Mouse (Mus musculus) midbrain, embryonic 10.5 days (tissue): ENCODE measurements around the gene Osbpl6. TPM values are rescaled to one million over a fixed set of nuclear protein-coding genes. Genes with fewer than 3 reads are reported as not detected.
"Not testable (repeated sequence)": the region's sequence is repeated elsewhere in the genome, so short reads cannot be mapped to it uniquely, and the experiment has no call there.

Experiments used
- DNase-seq: peaks from one replicate; pipeline ENCODE4 v3.0.0-alpha.2; 2017; ENCODE audit warnings: low spot score
- H3K27ac ChIP-seq: fragments of 300-500 bp; sonication (generic); replicated peaks from 2 replicates; pipeline ENCODE4 v1.5.1; 2016; ENCODE audit warnings: mild to moderate bottlenecking
- H3K27me3 ChIP-seq: fragments of 300-500 bp; sonication (generic); 2 replicates; pipeline ENCODE4 v1.6.1; 2016; ENCODE audit warnings: low read depth, mild to moderate bottlenecking; ENCODE audit not compliant: poor library complexity, severe bottlenecking
- H3K36me3 ChIP-seq: fragments of 300-500 bp; sonication (generic); 2 replicates; pipeline ENCODE4 v1.6.1; 2016; ENCODE audit warnings: mild to moderate bottlenecking, moderate library complexity
- H3K4me1 ChIP-seq: fragments of 300-500 bp; sonication (generic); 2 replicates; pipeline ENCODE4 v1.6.1; 2016
- H3K4me3 ChIP-seq: fragments of 300-500 bp; sonication (generic); 2 replicates; pipeline ENCODE4 v1.5.1; 2016; ENCODE audit warnings: mild to moderate bottlenecking, moderate library complexity
- H3K9me3 ChIP-seq: fragments of 300-500 bp; sonication (generic); replicated peaks from 2 replicates; pipeline ENCODE4 v1.6.1; 2016; ENCODE audit warnings: mild to moderate bottlenecking
- WGBS: fragments of 180-500 bp; shearing (Covaris S2); methylation state at CpG from one replicate; pipeline ENCODE4 v1.1.7; 2016; 5-methylcytosine and 5-hydroxymethylcytosine counted together
- polyA plus RNA-seq: library from polyadenylated mRNA; unstranded; fragments of >200 nt; fragmentation: Nextera tagmentation; extraction: Ambion mirVana; gene quantifications from 2 replicates; pipeline ENCODE4 v1.2.1, GENCODE M21; 2016

Gene Osbpl6
- polyA plus RNA-seq, 1 experiment from 2014 or later = 10.8 TPM

DNA sequence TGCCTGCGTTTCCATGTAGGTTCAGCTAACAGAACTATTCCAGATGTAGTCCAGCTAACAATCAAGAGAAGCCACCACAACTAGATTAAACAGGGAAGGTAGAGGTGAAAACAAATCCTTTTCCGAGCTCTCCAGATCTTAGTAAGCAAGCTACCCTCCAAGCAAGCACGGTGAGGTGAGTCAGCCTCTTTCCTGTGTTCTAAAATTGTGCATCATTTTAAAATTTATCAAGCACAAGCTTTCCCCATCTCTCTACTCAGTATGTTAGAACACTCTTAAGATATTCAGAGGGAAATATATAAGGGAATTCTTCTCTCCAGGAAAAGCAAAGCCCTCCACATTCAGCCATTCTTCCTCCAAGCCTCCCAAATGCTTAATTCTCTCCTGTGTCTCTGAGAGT is 200.4 kb downstream of the Osbpl6 start:
- Histone ChIP-seq H3K27ac (no peak overlapping the region), H3K9me3 (no peaks in the 10 kb centered on the region), H3K36me3 (no peaks in the 10 kb centered on the region), H3K4me1 (no peaks in the 10 kb centered on the region), H3K27me3 (no peaks in the 10 kb centered on the region), H3K4me3 (no peak overlapping the region)
- no peak for DNase-seq
- WGBS = 86% methylated on average over 3 of the region's 3 CpGs

DNA sequence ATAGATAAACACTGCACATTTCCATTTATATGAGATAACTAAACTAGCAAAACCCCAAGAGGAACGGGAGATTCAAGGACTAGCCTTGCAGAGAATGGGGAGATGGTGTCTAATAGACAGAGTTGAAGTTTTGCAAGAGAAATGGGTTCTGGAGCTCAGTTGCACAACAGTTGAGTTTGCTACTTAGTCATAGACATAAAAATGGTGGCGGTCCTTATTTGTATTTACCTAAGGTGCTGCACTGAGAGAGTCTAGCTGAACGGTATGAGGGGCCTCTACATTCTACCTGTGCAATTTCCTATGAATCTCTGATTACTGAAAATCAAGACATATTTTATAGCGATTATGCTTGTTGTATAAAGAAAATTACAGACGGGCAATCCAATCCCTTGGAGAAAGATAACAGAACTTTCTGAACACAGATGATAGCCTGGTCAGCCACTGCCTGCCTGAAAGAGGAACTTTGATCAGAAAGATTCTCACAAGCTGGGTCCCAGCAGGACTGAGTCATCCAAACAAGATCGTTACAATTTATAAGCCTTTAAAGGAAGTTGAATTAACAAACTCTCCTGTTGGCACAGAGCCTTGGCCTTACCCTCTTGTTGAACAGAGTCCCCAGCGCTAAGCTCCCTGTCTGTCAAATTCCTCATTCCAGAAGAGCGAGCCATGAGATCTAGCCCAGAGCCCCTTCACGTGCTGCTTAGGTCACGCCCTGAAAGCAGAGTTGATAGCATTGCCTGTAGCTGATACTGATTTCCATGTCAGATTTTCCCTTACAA is 204.2 kb downstream of the Osbpl6 start:
- H3K27me3 ChIP-seq = no peaks in the 10 kb centered on the region
- no peak overlapping the region for H3K27ac ChIP-seq
- no peak overlapping the region for H3K4me3 ChIP-seq
- 91% methylated on average over 10 of the region's 10 CpGs for WGBS
- H3K9me3 ChIP-seq = no peaks in the 10 kb centered on the region
- no peaks in the 10 kb centered on the region for H3K4me1 ChIP-seq
- DNase-seq = no peak
- no peaks in the 10 kb centered on the region for H3K36me3 ChIP-seq

DNA sequence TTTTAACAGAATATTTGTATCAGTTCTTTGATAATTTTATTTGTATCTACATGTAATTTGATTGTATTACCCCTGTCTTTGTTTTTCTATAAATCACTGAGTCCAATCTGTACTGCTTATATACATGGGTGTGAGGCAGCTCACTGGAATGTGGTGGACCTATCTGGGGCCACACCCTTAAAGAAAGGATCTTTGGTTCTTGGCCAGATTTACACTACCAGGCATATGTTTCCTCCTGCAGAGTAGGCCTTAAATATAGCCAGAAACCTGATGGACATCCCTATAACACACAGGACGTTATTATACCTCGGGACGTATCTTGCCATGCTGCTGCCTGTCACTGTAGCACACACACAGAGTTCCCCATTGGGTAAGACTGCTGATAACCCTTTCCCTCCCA is 205.7 kb downstream of the Osbpl6 start:
- H3K4me3 ChIP-seq = no peak overlapping the region
- H3K4me1 ChIP-seq = no peaks in the 10 kb centered on the region
- no peaks in the 10 kb centered on the region for H3K36me3 ChIP-seq
- H3K27me3 ChIP-seq = no peaks in the 10 kb centered on the region
- H3K9me3 ChIP-seq = no peaks in the 10 kb centered on the region
- H3K27ac ChIP-seq = no peak overlapping the region
- no peak for DNase-seq
- 86% methylated on average over 3 of the region's 3 CpGs for WGBS

DNA sequence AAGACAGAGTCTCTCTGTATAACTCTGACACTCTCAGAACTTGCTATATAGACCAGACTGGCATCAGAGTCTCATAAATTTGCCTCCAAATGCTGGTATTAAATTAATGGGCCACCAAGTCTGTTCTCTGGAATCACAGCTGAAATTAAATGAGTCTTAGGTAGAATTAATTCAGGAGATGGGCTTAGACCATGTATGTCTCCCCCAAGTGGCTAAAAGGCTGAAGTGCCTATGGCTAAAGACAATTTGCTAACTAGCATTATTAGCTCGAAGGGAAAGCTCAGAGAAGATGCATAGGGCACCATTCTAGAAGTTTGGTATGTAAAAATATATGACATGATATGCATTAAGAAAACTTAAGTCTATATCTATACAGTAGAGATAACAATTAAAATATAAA is 211.8 kb downstream of the Osbpl6 start:
- H3K27ac ChIP-seq = no peak overlapping the region
- H3K27me3 ChIP-seq = no peaks in the 10 kb centered on the region
- peaks cover 8% of the 10 kb centered on the region for H3K36me3 ChIP-seq
- H3K4me1 ChIP-seq = no peaks in the 10 kb centered on the region
- no peak overlapping the region for H3K4me3 ChIP-seq
- no peaks in the 10 kb centered on the region for H3K9me3 ChIP-seq
- DNase-seq = no peak
- WGBS = 39% methylated on average over 1 of the region's 1 CpGs

DNA sequence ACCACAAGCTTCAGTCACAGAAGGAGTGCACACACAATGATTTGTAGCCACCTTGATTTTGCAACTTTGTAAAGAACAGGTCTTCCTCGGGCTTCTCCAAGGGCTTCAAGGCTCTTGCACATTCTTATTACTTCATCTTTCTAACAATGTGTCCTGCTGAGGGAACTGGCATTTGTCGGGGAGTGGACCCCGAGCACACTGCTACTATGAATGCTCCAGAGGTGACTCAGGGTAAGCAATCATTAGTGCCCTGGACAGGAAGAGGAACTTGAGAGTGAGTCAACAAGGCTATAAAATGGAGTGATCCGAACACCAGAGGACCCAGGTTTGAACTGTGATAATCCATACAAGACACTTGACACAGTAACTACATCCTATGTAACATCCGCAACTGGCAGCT is 213.9 kb downstream of the Osbpl6 start:
- no peak overlapping the region for H3K4me3 ChIP-seq
- DNase-seq = no peak
- no peak overlapping the region for H3K27ac ChIP-seq
- H3K36me3 ChIP-seq = peaks cover 29% of the 10 kb centered on the region
- no peaks in the 10 kb centered on the region for H3K27me3 ChIP-seq
- H3K9me3 ChIP-seq = 0 out of 2 replicates have a peak, but pooled peaks cover 2% of the 10 kb centered on the region
- no peaks in the 10 kb centered on the region for H3K4me1 ChIP-seq
- WGBS = 88% methylated on average over 5 of the region's 5 CpGs

DNA sequence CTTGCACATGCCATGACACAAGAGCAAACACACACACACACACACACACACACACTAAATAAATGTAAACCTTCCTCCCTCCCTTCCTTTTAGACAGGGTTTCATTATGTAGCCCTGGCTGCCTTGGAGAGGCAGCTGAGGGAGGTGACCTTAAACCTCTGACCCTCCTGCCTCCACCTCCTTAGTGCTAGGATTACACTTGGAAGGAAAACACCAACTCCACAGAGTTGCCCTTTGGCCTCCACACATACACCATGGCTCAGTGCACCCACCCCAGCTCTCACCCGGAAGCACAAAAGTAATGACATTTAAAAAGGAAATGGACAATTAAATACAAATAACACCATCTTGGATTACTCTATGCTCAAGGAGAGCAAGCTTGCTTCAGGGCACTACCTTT is 215.4 kb downstream of the Osbpl6 start:
- H3K4me3 ChIP-seq = no peak overlapping the region
- H3K27me3 ChIP-seq = no peaks in the 10 kb centered on the region
- peaks cover 45% of the 10 kb centered on the region for H3K36me3 ChIP-seq
- peaks cover 17% of the 10 kb centered on the region for H3K9me3 ChIP-seq
- no peak for DNase-seq
- H3K27ac ChIP-seq = no peak overlapping the region
- no peaks in the 10 kb centered on the region for H3K4me1 ChIP-seq
- 85% methylated on average over 1 of the region's 1 CpGs for WGBS

DNA sequence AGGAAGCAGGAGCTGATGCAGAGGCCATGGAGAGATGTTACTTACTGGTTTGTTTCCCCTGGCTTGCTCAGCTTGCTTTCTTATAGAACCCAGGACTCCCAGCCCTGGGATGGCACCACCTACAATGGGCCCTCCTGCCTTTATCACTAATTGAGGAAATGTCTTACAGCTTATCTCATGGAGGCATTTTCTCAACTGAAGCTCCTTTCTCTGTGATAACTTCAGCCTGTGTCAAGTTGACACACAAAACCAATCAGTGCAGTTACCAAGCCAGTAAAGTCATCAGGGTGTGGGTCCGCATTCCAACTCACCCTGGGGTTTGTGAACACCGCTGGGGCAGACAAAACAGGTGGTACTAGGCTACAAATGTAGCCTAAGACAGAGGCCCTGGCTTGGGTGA is 216.0 kb downstream of the Osbpl6 start:
- not testable (repeated sequence) for H3K4me1 ChIP-seq, H3K27me3 ChIP-seq, DNase-seq, H3K27ac ChIP-seq, H3K4me3 ChIP-seq
- 95% methylated on average over 2 of the region's 2 CpGs for WGBS
- H3K9me3 ChIP-seq = peaks cover 23% of the 10 kb centered on the region
- H3K36me3 ChIP-seq = peaks cover 51% of the 10 kb centered on the region

DNA sequence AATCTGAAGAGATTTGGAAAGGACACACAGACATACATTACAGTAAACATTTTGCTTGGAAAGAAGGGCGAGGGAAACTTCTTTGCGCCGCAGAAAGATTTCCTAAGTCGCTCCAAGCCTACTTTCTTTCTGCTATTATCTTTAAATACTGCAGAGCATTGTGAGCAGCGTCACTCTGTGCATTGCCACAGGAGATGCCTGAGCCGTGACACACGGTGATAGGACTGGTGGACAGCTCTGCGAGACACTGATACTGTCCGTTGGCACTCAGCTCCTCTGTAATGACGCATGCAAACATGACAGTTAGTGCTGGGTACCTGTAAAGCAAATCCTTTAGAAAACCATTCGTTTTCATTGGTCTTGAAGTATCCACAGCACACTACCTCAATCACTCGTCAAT is 224.0 kb downstream of the Osbpl6 start:
- H3K9me3 ChIP-seq = peaks cover 21% of the 10 kb centered on the region
- H3K36me3 ChIP-seq = peaks cover 97% of the 10 kb centered on the region
- H3K27me3 ChIP-seq = no peaks in the 10 kb centered on the region
- 93% methylated on average over 12 of the region's 12 CpGs for WGBS
- no peak overlapping the region for H3K4me3 ChIP-seq
- H3K27ac ChIP-seq = no peak overlapping the region
- no peak for DNase-seq
- no peaks in the 10 kb centered on the region for H3K4me1 ChIP-seq

DNA sequence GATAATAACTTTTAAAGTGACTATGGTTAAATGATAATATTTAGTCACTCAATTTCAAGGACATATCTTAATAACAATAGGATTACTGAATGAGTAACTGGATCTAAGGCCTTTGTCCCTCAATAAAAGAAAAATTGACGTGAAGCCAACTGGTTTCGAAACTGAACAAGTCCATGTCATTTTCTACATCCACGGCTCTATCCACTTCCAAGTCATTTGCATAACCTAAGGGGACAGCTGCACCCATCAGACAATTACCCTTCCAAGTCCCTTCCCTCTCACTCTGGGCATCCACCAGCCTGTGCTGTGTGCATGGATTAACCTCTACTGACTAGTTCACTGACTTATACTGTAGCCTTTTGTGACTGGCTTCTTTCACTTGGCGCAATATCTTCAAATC is 225.3 kb downstream of the Osbpl6 start:
- Histone ChIP-seq H3K4me3 (no peak overlapping the region), H3K36me3 (peaks cover 97% of the 10 kb centered on the region), H3K9me3 (peaks cover 8% of the 10 kb centered on the region; the same call in 1 of the 2 replicates), H3K4me1 (no peaks in the 10 kb centered on the region), H3K27me3 (no peaks in the 10 kb centered on the region), H3K27ac (no peak overlapping the region)
- no peak for DNase-seq
- WGBS = 91% methylated on average over 4 of the region's 4 CpGs

DNA sequence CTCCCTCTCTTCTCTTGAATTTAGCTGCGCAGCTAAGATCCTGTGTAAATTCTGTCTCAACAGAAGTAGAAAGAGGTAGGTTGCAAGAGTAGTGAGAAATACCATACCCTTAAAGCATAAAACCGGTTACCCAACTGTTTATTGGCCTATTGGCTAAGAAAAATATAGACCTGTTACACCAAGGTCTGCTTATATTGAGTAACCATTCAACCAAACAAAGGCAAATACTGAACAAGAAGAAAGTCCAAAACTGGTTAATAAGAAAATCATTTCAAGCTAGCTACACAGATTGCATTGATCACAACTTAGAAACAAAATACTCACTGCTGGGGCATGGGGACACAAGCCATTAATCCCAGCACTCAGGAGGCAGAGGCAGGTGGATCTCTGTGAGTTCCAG is 233.3 kb downstream of the Osbpl6 start:
- Histone ChIP-seq H3K4me1 (no peaks in the 10 kb centered on the region), H3K27me3 (no peaks in the 10 kb centered on the region), H3K27ac (no peak overlapping the region), H3K4me3 (no peak overlapping the region), H3K9me3 (no peaks in the 10 kb centered on the region), H3K36me3 (peaks cover 99% of the 10 kb centered on the region)
- DNase-seq = no peak
- 94% methylated on average over 2 of the region's 2 CpGs for WGBS

DNA sequence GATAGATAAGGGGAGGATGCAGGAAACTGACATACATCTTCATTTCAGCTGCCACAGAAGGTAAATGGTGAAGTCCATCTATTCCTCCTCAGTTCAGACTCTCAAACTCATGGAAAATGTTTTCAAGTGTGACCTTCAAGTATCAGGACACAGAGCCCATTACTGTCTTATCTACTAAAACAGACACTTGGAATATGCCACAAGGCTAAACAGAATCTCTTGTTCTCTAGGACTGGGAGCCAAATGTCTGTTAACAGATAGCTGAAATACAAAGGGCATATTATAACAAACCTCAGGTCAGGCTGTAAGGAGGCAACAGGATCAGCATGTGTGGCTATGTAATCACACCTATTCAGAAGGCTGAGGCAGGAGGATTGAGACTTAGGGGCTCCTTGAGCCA is 237.5 kb downstream of the Osbpl6 start:
- Histone ChIP-seq H3K27me3 (no peaks in the 10 kb centered on the region), H3K4me3 (no peak overlapping the region), H3K36me3 (peaks cover 60% of the 10 kb centered on the region), H3K4me1 (peaks cover 23% of the 10 kb centered on the region), H3K9me3 (no peaks in the 10 kb centered on the region), H3K27ac (no peak overlapping the region)
- no peak for DNase-seq

DNA sequence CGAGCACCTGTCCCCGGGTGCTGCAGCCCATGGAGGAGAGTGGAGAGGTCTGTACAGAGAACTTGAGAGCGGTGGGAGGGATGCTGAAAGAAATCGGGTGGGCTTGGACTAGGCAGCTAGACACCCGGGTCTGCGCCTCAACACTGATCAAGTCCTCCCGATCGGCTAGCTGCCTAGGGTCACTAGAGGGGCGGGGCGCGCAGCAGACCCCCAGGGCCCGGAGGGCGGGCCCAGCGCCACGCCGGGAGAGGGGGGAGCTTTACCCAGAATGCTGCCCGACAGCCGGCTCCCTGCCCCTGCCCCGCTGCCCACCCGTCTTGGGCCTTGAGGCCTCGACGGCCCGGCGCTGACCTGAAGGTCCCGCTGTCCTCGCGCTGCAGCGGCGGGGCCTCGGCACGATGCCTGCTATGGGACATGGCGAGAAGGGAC is 241.1 kb downstream of the Osbpl6 start:
- Histone ChIP-seq H3K27me3 (no peaks in the 10 kb centered on the region), H3K4me1 (peaks cover 25% of the 10 kb centered on the region), H3K4me3 (peak overlapping the region; percentile 71), H3K27ac (peak overlapping the region; percentile 93), H3K36me3 (peaks cover 24% of the 10 kb centered on the region), H3K9me3 (no peaks in the 10 kb centered on the region)
- DNase-seq = no peak
- WGBS = 1% methylated on average over 29 of the region's 32 CpGs

DNA sequence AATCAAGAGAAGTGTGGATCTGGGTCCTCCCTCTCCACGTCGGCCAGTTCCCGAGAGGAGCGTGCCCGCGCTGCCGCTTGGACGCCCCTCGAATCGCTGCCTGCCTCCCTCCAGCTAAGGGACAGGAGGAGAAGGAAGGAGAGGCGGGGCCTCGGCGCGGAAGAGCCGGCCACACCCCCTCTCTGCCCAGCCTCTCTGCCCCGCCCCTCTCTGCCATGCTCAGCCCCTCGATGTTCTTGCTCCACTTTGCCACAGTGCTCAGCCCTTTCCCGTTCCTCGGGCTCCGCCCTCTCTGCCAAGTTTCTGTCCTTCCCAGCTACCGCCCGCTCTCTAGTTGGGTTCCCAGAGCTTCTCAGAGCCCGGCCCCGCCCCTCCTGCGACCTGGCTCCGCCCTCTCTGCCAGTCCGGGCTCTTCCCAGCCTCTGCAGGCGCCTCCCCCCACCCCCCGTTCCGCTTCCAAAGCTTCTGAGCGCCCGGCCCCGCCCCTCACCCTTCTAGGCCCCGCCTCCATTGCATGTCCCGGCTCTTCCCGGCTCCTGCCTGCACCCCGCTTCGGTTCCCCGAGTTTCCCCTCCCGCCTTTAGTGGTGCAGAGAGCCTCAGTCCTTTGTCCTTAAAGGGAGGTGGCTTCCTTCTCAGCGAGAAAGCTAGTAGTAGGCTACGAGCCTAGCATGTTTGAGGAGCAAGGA is 241.7 kb downstream of the Osbpl6 start, which contains the start of the genes Prkra and Pjvk:
Gene Prkra (minus strand): TSS at position 133 of the 688 bp plus-strand sequence.
Gene Pjvk (plus strand): TSS at position 594 of the 688 bp plus-strand sequence.
- Histone ChIP-seq H3K4me1 (peaks cover 25% of the 10 kb centered on the region), H3K4me3 (peak within 1 kb of the TSS; percentile 71), H3K27me3 (no peaks in the 10 kb centered on the region), H3K27ac (peak within 1 kb of the TSS; percentile 93), H3K36me3 (peaks cover 18% of the 10 kb centered on the region), H3K9me3 (no peaks in the 10 kb centered on the region)
- under 1% methylated on average over 42 of the region's 42 CpGs for WGBS
- DNase-seq = peak; percentile 100
